Mouse (Mus musculus): Measurements from ENCODE around the gene Mitd1.

The Mitd1 gene

DNA sequence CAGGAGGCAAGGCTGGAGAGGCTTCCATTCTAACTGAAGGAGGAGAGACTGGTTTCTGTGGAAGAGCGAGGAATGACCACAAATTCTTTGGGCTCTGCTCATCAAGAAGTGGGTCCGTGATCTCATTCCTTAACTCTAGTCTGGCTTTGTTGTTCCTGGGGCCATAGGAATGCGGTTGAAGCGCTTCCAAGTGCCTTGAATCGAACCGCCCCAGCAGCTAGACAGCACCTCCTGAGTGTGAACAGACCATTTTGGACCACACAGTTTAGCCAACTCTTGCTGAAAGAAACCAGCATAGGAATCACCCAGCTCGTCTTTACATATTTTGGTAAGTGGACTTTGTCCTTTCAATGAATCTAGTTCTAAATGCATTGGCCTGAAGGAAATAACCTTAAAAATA, 18.5 kb downstream of the Mitd1 start, which contains the start of gene Lipt1:
Lipt1 (plus strand) TSS at position 35 of the 400 bp plus-strand sequence.
- in situ Hi-C loops (cut with MboI; ENCODE audit: low pct_unique_long_range_greater_than_20kb in 1 of 2, low sequenced_read_pairs in 2 of 2, unreplicated experiment in 1 of 2): no loop called here

DNA sequence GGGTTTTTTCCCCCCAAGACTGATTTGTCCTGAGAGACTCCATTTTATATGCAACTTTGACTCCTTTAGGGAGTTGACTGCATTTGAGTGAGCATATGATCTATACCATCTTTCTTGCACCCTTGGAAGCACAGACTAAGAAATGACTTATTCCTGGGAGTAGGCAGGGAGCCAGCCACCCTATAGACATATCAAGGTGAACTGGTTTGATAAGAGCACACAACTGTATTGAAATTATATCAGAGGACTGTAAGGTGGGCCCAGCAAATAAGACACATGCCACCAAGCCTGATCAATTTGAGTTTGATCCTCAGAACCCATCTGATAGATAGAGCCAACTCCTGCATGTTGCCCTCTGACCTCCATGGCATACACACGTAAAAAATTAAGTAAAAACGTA, 20.8 kb downstream of the Mitd1 start:
- in situ Hi-C loops (cut with MboI; ENCODE audit: low pct_unique_long_range_greater_than_20kb in 1 of 2, low sequenced_read_pairs in 2 of 2, unreplicated experiment in 1 of 2): loop anchor here in 1 of 2 experiments (10.0 kb wide), 1 partner anchor 185 kb away; no protein-coding TSS in a partner anchor

DNA sequence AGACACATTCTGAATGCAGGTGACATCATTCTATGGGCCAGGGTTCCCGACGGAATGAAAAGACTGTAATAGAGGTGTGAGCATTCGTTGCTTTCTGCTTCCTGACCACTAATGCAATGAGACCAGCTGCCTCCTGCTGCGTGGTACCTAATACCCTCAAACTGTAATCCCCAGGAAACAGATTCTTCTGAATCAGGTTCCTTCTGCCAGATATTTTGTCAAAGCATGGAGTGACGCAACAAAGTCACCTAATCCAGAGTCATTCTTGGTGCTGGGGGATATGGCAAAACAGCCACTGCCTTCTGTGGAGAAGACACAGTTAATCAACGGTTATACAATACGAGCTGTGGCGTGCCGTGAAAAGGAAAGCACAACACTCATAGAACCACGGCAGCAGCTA, 21.6 kb downstream of the Mitd1 start:
- in situ Hi-C loops (cut with MboI; ENCODE audit: low pct_unique_long_range_greater_than_20kb in 1 of 2, low sequenced_read_pairs in 2 of 2, unreplicated experiment in 1 of 2): loop anchor here in 1 of 2 experiments (10.0 kb wide), 1 partner anchor 184 kb away; no protein-coding TSS in a partner anchor

DNA sequence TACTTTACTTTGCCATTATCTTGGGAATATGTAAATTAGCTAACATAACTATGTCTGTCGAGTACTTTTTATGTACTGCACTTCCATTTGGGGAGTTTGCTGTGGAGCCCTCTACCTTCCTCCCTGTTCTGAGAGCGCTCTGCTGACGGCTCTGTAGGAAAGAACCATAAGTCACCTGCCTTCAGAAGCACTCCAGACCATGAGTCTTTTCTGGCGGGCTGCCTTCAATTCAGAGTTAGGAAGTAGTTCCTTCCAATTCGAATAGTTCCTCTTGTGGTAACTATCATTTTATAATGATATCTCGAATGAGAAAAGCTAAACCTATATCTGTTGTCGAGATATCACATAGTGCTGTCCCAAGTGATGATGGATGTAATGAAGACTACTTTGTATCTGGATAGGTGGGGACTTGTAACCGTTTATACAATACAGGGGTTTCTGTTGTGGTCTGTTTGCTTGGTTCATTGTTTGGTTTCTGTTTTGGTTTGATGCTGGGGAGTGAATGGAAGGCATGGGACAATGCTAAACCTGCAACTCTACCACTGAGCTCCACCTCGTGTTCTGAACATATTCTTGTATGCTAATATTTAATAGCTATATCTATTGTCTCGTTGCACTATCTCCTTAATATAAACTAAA, 22.4 kb downstream of the Mitd1 start:
- in situ Hi-C loops (cut with MboI; ENCODE audit: low pct_unique_long_range_greater_than_20kb in 1 of 2, low sequenced_read_pairs in 2 of 2, unreplicated experiment in 1 of 2): loop anchor here in 1 of 2 experiments (10.0 kb wide), 1 partner anchor 183 kb away; no protein-coding TSS in a partner anchor

DNA sequence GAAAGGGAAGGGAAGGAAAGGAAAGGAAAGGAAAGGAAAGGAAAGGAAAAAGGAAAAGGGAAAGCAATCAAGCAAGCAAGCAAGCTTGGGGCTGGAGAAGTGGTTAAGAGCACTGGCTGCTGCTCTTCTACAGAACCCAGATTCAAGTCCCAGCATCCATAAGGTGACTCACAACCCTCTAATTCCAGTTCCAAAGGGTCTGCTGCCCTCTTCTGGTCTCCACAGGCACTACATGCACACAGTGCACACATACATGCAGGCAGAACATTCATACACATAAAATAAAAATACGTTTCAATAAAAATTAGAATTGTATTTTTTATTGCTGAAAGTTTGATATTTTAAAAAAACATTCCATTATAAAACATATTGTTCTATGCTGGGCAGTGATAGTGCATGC, 23.2 kb downstream of the Mitd1 start:
- in situ Hi-C loops (cut with MboI; ENCODE audit: low pct_unique_long_range_greater_than_20kb in 1 of 2, low sequenced_read_pairs in 2 of 2, unreplicated experiment in 1 of 2): loop anchor here in 1 of 2 experiments (10.0 kb wide), 1 partner anchor 182 kb away; no protein-coding TSS in a partner anchor

DNA sequence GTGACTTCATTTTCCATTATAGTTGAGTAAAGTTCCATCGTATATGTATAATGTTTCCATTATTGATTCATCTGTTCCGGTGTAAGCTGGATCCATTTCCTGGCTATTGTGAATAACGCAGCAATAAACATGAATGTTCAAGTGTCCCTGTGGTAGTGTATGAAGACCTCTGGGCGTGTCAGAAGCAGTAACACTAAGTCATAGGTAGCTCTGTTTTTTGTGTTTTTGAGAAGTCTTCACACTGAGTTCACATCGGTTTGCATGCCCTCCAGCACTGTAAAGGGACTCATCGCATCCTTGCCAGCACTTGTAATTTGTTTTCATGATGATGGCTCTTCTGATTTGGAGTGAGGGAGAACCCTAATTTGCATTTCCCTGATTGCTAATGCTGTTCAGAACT, 23.9 kb downstream of the Mitd1 start, which contains the start of gene Tsga10:
Tsga10 (minus strand) TSS at position 144 of the 400 bp plus-strand sequence.
- in situ Hi-C loops (cut with MboI; ENCODE audit: low pct_unique_long_range_greater_than_20kb in 1 of 2, low sequenced_read_pairs in 2 of 2, unreplicated experiment in 1 of 2): loop anchor here in 1 of 2 experiments (10.0 kb wide), 1 partner anchor 181 kb away; no protein-coding TSS in a partner anchor

DNA sequence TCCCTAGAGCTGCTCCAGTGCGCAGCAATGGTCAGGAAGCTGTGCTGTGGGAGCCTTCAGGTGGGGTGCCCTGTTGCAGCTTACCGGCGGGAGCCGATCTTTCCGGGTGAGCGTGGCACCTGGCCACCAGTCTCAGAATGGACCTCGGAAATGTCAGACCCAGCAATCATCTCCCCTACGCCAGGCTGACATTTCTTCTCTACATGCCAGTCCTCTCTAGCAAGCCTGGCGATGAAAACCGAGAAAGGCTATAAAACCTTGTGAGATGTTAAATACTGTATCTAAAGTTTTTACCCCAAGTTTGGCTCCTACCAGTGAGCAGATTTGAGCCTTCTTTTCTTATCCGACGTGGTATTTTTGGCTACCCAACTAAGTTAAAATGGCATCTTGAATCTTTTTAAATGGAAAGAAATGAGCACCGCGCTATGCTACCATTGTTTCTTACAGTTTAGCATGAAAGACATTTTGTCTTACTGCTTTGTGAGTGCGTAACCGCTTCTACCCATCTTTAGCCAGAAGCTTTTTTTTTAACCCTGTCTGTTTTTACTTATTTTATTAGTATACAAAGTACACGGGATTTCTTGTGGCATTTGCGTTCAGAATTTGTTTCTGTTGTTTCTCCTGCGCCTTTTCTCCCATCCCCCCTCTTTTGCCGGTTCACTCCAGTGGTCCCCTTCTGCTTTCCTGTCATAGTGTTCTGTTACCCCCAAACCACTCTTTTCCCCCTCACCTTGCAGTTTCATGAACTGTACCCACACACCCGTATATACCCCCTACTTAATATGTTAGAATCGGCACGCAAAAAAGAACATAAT, 24.6 kb downstream of the Mitd1 start:
- in situ Hi-C loops (cut with MboI; ENCODE audit: low pct_unique_long_range_greater_than_20kb in 1 of 2, low sequenced_read_pairs in 2 of 2, unreplicated experiment in 1 of 2): loop anchor here in 1 of 2 experiments (10.0 kb wide), 1 partner anchor 181 kb away; no protein-coding TSS in a partner anchor

DNA sequence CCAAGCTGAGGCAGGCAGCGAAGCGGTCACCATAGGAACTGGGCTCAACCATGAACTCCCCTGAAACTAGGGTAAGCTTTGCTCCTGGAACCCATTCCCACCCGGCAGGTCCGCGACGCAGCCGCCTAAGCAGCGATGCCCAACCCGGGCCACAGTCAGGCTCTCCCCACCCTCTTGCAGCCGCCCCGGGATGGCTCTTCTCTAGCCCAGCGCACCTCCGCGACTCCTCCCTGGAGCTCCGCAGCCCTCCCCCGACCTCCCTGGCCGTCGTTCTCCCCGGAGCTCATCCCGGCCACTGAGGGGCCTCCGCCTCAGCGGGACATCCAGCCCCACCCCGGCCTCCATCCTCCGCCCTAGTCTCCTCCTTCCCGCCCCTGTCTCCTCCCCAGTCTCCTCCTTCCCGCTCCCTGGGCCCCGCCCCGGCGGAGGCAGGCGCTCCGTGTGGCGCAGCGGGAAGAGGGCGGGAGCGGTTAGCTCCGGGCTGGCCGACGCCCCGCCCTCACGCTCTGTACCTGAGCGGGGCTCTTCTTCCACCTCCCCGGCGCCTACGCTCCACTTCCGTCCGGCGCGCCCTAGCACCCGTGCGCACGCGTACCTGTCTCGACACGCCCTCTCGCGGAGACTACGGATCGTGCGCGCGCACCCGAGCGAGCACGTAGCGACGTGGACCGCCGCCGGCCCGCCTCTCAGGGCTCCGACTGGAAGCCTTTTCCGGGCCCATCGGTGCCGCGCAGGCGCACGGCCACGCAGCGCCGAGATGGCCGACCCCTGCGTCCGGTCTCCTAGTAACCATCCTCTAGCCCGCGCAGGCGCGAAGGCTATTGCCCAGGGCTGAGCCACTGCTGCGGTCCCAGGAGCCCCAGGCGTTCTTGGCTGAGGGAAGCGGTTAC, 25.5 kb downstream of the Mitd1 start:
- in situ Hi-C loops (cut with MboI; ENCODE audit: low pct_unique_long_range_greater_than_20kb in 1 of 2, low sequenced_read_pairs in 2 of 2, unreplicated experiment in 1 of 2): loop anchor here in 1 of 2 experiments (10.0 kb wide), 1 partner anchor 180 kb away; no protein-coding TSS in a partner anchor

DNA sequence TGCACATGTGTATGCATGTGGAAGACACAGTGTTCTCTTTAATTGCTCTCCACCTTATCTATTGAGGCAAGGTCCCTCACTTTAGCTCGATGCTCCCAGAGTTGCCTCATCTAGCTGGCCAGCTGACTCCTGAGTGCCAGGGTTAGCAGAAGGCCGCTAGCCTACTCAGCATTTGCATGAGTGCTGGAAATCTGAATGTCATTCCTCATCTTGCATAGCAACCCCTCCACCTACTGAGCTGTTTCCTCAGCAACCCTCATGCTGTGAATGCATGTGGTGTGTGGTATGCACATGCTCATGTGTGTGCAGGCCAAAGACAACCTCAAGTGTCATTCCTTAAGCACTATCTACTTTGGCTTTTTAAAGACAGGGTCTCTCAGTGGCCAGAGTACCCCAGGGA, 39.5 kb downstream of the Mitd1 start:
- in situ Hi-C loops (cut with MboI; ENCODE audit: low pct_unique_long_range_greater_than_20kb in 1 of 2, low sequenced_read_pairs in 2 of 2, unreplicated experiment in 1 of 2): no loop called here

DNA sequence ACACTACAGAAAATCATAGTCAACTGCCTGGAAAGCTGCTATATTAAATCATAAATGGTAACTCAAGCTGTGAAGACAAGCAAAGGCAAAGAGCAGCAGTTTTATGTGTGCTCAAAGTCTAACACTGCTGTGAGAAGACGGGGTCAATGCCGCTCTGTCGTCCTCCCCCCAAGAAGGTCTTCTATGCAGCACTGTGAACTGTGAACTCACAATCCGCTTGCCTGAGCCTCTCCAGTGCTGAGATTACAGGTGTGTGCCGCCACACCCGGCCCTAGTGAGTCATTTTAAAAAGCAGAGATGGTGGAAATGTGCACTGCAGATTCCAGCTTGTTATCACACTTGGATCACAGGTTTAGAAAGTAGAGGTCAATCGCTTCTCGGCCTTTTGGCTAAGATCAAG, 43.3 kb downstream of the Mitd1 start:
- in situ Hi-C loops (cut with MboI; ENCODE audit: low pct_unique_long_range_greater_than_20kb in 1 of 2, low sequenced_read_pairs in 2 of 2, unreplicated experiment in 1 of 2): no loop called here

DNA sequence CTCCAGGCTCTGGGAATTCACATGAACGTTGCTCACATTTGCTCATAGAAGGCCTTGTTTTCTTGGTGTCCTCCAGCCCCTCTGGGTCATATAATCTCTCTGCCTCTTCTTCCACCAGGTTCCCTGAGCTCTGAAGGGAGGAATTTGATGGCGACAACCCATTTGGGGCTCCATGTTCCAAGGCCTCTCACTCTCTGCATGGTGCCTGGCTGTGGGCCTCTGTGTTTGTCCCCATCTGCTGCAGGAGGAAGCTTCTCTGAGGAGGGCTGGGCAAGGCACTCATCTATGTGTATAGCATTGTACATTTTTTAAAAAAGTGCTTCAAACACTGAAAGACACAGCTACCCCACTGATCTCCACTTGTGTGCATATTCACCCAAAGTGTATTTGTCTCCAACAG, 58.5 kb downstream of the Mitd1 start:
- in situ Hi-C loops (cut with MboI; ENCODE audit: low pct_unique_long_range_greater_than_20kb in 1 of 2, low sequenced_read_pairs in 2 of 2, unreplicated experiment in 1 of 2): no loop called here

Measured in mouse embryonic stem cell (cell line).